Mouse (Mus musculus) A20 (cell line): ENCODE measurements around the gene Appl1.
"Not testable (repeated sequence)": the region's sequence is repeated elsewhere in the genome, so short reads cannot be mapped to it uniquely, and the experiment has no call there.

Experiments
- DNase-seq: peaks from one replicate; pipeline ENCODE4 v3.0.0-alpha.2; 2011; ENCODE audit warnings: low read depth, low spot score

Appl1 gene

GRCm38 (mm10) chr14:26969856-26970407 is 1.1 kb downstream of the Appl1 start:
- peak; percentile 80 for DNase-seq

GRCm38 (mm10) chr14:26969164-26969563 is 1.9 kb downstream of the Appl1 start:
- no peak for DNase-seq

GRCm38 (mm10) chr14:26960518-26960917 is 10.5 kb downstream of the Appl1 start:
- DNase-seq, result no peak

GRCm38 (mm10) chr14:26956139-26956538 is 14.9 kb downstream of the Appl1 start:
- not testable (repeated sequence) for DNase-seq

- no peak for DNase-seq
These were observed 35.5 kb downstream of the Appl1 start for GRCm38 (mm10) chr14:26935558-26935957.

- DNase-seq, result no peak
These were observed 36.1 kb downstream of the Appl1 start for GRCm38 (mm10) chr14:26934891-26935290.

GRCm38 (mm10) chr14:26923702-26924421 is 47.2 kb downstream of the Appl1 start:
- no peak for DNase-seq

- DNase-seq, result no peak
These were observed 51.7 kb downstream of the Appl1 start for GRCm38 (mm10) chr14:26919310-26919709.

GRCm38 (mm10) chr14:26913681-26914268 is 57.3 kb downstream of the Appl1 start:
- DNase-seq, result no peak

- no peak for DNase-seq
These were observed 59.2 kb downstream of the Appl1 start for GRCm38 (mm10) chr14:26911826-26912225.

GRCm38 (mm10) chr14:26911201-26911600 is 59.8 kb downstream of the Appl1 start:
- DNase-seq, result no peak

GRCm38 (mm10) chr14:26910461-26910860 is 60.6 kb downstream of the Appl1 start:
- DNase-seq, result not testable (repeated sequence)

GRCm38 (mm10) chr14:26907401-26907800 is 63.6 kb downstream of the Appl1 start:
- DNase-seq, result no peak

GRCm38 (mm10) chr14:26900893-26901292 is 70.1 kb downstream of the Appl1 start:
- no peak for DNase-seq

GRCm38 (mm10) chr14:26899490-26899889 is 71.5 kb downstream of the Appl1 start:
- no peak for DNase-seq

GRCm38 (mm10) chr14:26894392-26894791 is 76.6 kb downstream of the Appl1 start, which contains the start of gene Asb14:
Gene Asb14 (plus strand): TSS chr14:26894557.
- no peak for DNase-seq

GRCm38 (mm10) chr14:26890777-26891176 is 80.3 kb downstream of the Appl1 start:
- no peak for DNase-seq

- no peak for DNase-seq
These were observed 83.8 kb downstream of the Appl1 start for GRCm38 (mm10) chr14:26887244-26887643.

GRCm38 (mm10) chr14:26881700-26882099 is 89.3 kb downstream of the Appl1 start:
- DNase-seq, result no peak

- DNase-seq, result no peak
These were observed 91.1 kb downstream of the Appl1 start for GRCm38 (mm10) chr14:26879976-26880375.

GRCm38 (mm10) chr14:26878756-26879155 is 92.3 kb downstream of the Appl1 start:
- DNase-seq, result no peak
